Mouse (Mus musculus): ENCODE results near the gene Plin3. TPM values are rescaled to one million over a fixed set of nuclear protein-coding genes. Genes with fewer than 3 reads are reported as not detected.
"Not testable (repeated sequence)": the region's sequence is repeated elsewhere in the genome, so short reads cannot be mapped to it uniquely, and the experiment has no call there.

The Plin3 gene
- total and polyA plus RNA-seq, 3 experiments = 6.6 to 13.1 TPM; not detected in 1

- H3K27me3 ChIP-seq (ENCODE audit: control insufficient read depth in 1 of 2, insufficient read depth in 2 of 2, low read length in 2 of 2); DNase-seq (ENCODE audit: low read depth, low spot score); H3K27ac ChIP-seq (ENCODE audit: control insufficient read depth, low read depth, low read length); H3K9me3 ChIP-seq (replicated peaks; ENCODE audit: insufficient read depth, low read length): not testable (repeated sequence)
- TF ChIP-seq USF1 (IDR thresholded peaks at IDR 0.05; ENCODE audit: low read depth, low read length) = 0 out of 2 replicates have a peak, but pooled peaks have one; percentile 11
- Histone ChIP-seq H3K4me1 (ENCODE audit: control insufficient read depth in 1 of 2, insufficient read depth in 2 of 2, low read length in 2 of 2) (peaks cover 0 to 38% of the 10 kb centered on the region in 2 experiments; a peak in 2 of 4 replicates), H3K79me2 (ENCODE audit: control insufficient read depth, insufficient read depth, low read length, poor library complexity) (peaks cover 48% of the 10 kb centered on the region), H3K4me3 (ENCODE audit: control insufficient read depth in 1 of 2, insufficient read depth in 1 of 2, low read depth in 2 of 2, low read length in 2 of 2) (peak overlapping the region; percentile 11 to 20; a peak in 3 of 4 replicates), H3K36me3 (ENCODE audit: control insufficient read depth in 1 of 2, insufficient read depth in 2 of 2, low read length in 2 of 2) (peaks cover 0 to 28% of the 10 kb centered on the region in 2 experiments; a peak in 3 of 4 replicates), H3K9ac (ENCODE audit: control insufficient read depth, low read depth, low read length, poor library complexity, severe bottlenecking) (peak overlapping the region; percentile 42)
These were observed 33.9 kb downstream of the Plin3 start for GRCm38 (mm10) chr17:56258812-56259211.

GRCm38 (mm10) chr17:56258269-56258668 is 34.4 kb downstream of the Plin3 start:
- DNase-seq (ENCODE audit: low read depth, low spot score) = not testable (repeated sequence)

GRCm38 (mm10) chr17:56257181-56257894 is 35.3 kb downstream of the Plin3 start:
- peak overlapping the region; percentile 75 for H3K9ac ChIP-seq (ENCODE audit: control insufficient read depth, low read depth, low read length, poor library complexity, severe bottlenecking)

More at GRCm38 (mm10) chr17:56258269-56258668, 34.4 kb downstream of the Plin3 start:
- peaks cover 0 to 28% of the 10 kb centered on the region in 2 experiments; a peak in 3 of 4 replicates for H3K36me3 ChIP-seq (ENCODE audit: control insufficient read depth in 1 of 2, insufficient read depth in 2 of 2, low read length in 2 of 2)
- H3K9ac ChIP-seq (ENCODE audit: control insufficient read depth, low read depth, low read length, poor library complexity, severe bottlenecking) = peak overlapping the region; percentile 42; the same call in 1 of the 2 replicates
- not testable (repeated sequence) for H3K27me3 ChIP-seq (ENCODE audit: control insufficient read depth in 1 of 2, insufficient read depth in 2 of 2, low read length in 2 of 2); H3K9me3 ChIP-seq (replicated peaks; ENCODE audit: insufficient read depth, low read length); H3K27ac ChIP-seq (ENCODE audit: control insufficient read depth, low read depth, low read length)
- H3K4me3 ChIP-seq (ENCODE audit: control insufficient read depth in 1 of 2, insufficient read depth in 1 of 2, low read depth in 2 of 2, low read length in 2 of 2) = 0 out of 4 replicates have a peak overlapping the region, but pooled peaks of 1 of the 2 experiments have one; percentile 7
- H3K79me2 ChIP-seq (ENCODE audit: control insufficient read depth, insufficient read depth, low read length, poor library complexity) = peaks cover 48% of the 10 kb centered on the region
- H3K4me1 ChIP-seq (ENCODE audit: control insufficient read depth in 1 of 2, insufficient read depth in 2 of 2, low read length in 2 of 2) = peaks cover 0 to 38% of the 10 kb centered on the region in 2 experiments; a peak in 2 of 4 replicates

GRCm38 (mm10) chr17:56256239-56256881 is 36.3 kb downstream of the Plin3 start, which contains the start of gene Fem1a:
Gene Fem1a (plus strand): TSS chr17:56256810.
- peak; percentile 99 for DNase-seq (ENCODE audit: low read depth, low spot score)
- peak within 1 kb of the TSS; percentile 57 to 74 for H3K4me3 ChIP-seq (ENCODE audit: control insufficient read depth in 1 of 2, insufficient read depth in 1 of 2, low read depth in 2 of 2, low read length in 2 of 2)
- H3K4me1 ChIP-seq (ENCODE audit: control insufficient read depth in 1 of 2, insufficient read depth in 2 of 2, low read length in 2 of 2) = peaks cover 0 to 39% of the 10 kb centered on the region in 2 experiments; a peak in 2 of 4 replicates
- no peaks in the 10 kb centered on the region for H3K27me3 ChIP-seq (ENCODE audit: control insufficient read depth in 1 of 2, insufficient read depth in 2 of 2, low read length in 2 of 2)
- peak within 1 kb of the TSS; percentile 95 for H3K27ac ChIP-seq (ENCODE audit: control insufficient read depth, low read depth, low read length)
- peaks cover 44% of the 10 kb centered on the region for H3K79me2 ChIP-seq (ENCODE audit: control insufficient read depth, insufficient read depth, low read length, poor library complexity)
- H3K36me3 ChIP-seq (ENCODE audit: control insufficient read depth in 1 of 2, insufficient read depth in 2 of 2, low read length in 2 of 2) = peaks cover 0 to 28% of the 10 kb centered on the region in 2 experiments; a peak in 3 of 4 replicates
- peak within 1 kb of the TSS; percentile 86 for H3K9ac ChIP-seq (ENCODE audit: control insufficient read depth, low read depth, low read length, poor library complexity, severe bottlenecking)
- H3K9me3 ChIP-seq (replicated peaks; ENCODE audit: insufficient read depth, low read length) = no peaks in the 10 kb centered on the region
- TF ChIP-seq NELFE (IDR thresholded peaks at IDR 0.05; ENCODE audit: low read depth, low read length) (peak; percentile 94), CTCF (IDR thresholded peaks at IDR 0.05 in 2 of 3, conservative IDR thresholded peaks at IDR 0.05 in 1 of 3; ENCODE audit: control insufficient read depth in 1 of 3, insufficient read depth in 1 of 3, low read depth in 2 of 3, low read length in 3 of 3, poor library complexity in 1 of 3, severe bottlenecking in 1 of 3) (no peak), RAD21 (IDR thresholded peaks at IDR 0.05; ENCODE audit: low read depth, low read length) (no peak), HCFC1 (IDR thresholded peaks at IDR 0.05; ENCODE audit: low read depth, low read length) (peak; percentile 93), MEF2A (IDR thresholded peaks at IDR 0.05; ENCODE audit: extremely low read depth, insufficient replicate concordance, low read depth, low read length, poor library complexity, severe bottlenecking) (no peak), ZMIZ1 (IDR thresholded peaks at IDR 0.05; ENCODE audit: low read depth, low read length) (no peak; the same call in none of the 2 replicates), POLR2AphosphoS2 (IDR thresholded peaks at IDR 0.05; ENCODE audit: low read length) (peak; percentile 91), MAX (IDR thresholded peaks at IDR 0.05; ENCODE audit: low read length) (peak; percentile 81), GABPA (IDR thresholded peaks at IDR 0.05; ENCODE audit: low read depth, low read length) (no peak), KAT2A (conservative IDR thresholded peaks at IDR 0.05; ENCODE audit: low read depth, low read length) (peak; percentile 98), ZNF384 (IDR thresholded peaks at IDR 0.05; ENCODE audit: low read depth, low read length) (no peak), BHLHE40 (IDR thresholded peaks at IDR 0.05; ENCODE audit: borderline replicate concordance, low read depth, low read length) (no peak), POLR2A (IDR thresholded peaks at IDR 0.05; ENCODE audit: control insufficient read depth in 1 of 2, insufficient read depth in 1 of 2, low read depth in 1 of 2, low read length in 2 of 2, poor library complexity in 1 of 2) (peak in 1 of 2 experiments; percentile 89; a peak in 2 of 4 replicates), GATA1 (IDR thresholded peaks at IDR 0.05; ENCODE audit: low read depth, low read length) (no peak)

More at GRCm38 (mm10) chr17:56257181-56257894, 35.3 kb downstream of the Plin3 start:
- peak; percentile 37 for DNase-seq (ENCODE audit: low read depth, low spot score)
- H3K27me3 ChIP-seq (ENCODE audit: control insufficient read depth in 1 of 2, insufficient read depth in 2 of 2, low read length in 2 of 2) = no peaks in the 10 kb centered on the region
- H3K27ac ChIP-seq (ENCODE audit: control insufficient read depth, low read depth, low read length) = no peak overlapping the region
- H3K4me1 ChIP-seq (ENCODE audit: control insufficient read depth in 1 of 2, insufficient read depth in 2 of 2, low read length in 2 of 2) = peaks cover 0 to 38% of the 10 kb centered on the region in 2 experiments; a peak in 2 of 4 replicates
- H3K79me2 ChIP-seq (ENCODE audit: control insufficient read depth, insufficient read depth, low read length, poor library complexity) = peaks cover 48% of the 10 kb centered on the region
- TF ChIP-seq ETS1 (IDR thresholded peaks at IDR 0.05; ENCODE audit: low read depth, low read length) = no peak
- TF ChIP-seq POLR2A (IDR thresholded peaks at IDR 0.05; ENCODE audit: control insufficient read depth in 1 of 2, insufficient read depth in 1 of 2, low read depth in 1 of 2, low read length in 2 of 2, poor library complexity in 1 of 2) = 0 out of 4 replicates have a peak, but pooled peaks of 1 of the 2 experiments have one; percentile 5
- peak overlapping the region; percentile 44 to 74 for H3K4me3 ChIP-seq (ENCODE audit: control insufficient read depth in 1 of 2, insufficient read depth in 1 of 2, low read depth in 2 of 2, low read length in 2 of 2)
- no peaks in the 10 kb centered on the region for H3K9me3 ChIP-seq (replicated peaks; ENCODE audit: insufficient read depth, low read length)
- peaks cover 0 to 28% of the 10 kb centered on the region in 2 experiments; a peak in 3 of 4 replicates for H3K36me3 ChIP-seq (ENCODE audit: control insufficient read depth in 1 of 2, insufficient read depth in 2 of 2, low read length in 2 of 2)

Data from MEL (cell line).